Mouse (Mus musculus): ENCODE measurements around the gene Slc25a39. TPM values are rescaled to one million over a fixed set of nuclear protein-coding genes. Genes with fewer than 3 reads are reported as not detected.
A peak's percentile ranks its signal among the peaks of the same experiment; 100 is the strongest.

Gene Slc25a39
- total and polyA plus RNA-seq, 3 experiments = 183 to 325 TPM; not detected in 1

GRCm38 (mm10) chr11:102447497-102447896, 39.8 kb upstream of the Slc25a39 start, which contains the start of gene Fam171a2 (continued):
- TF ChIP-seq BHLHE40 (IDR thresholded peaks at IDR 0.05; ENCODE audit: borderline replicate concordance, low read depth, low read length) = no peak

- H3K4me3 ChIP-seq (ENCODE audit: control insufficient read depth in 1 of 2, insufficient read depth in 1 of 2, low read depth in 2 of 2, low read length in 2 of 2) = peak overlapping the region; percentile 81 to 97
- peaks cover 6 to 12% of the 10 kb centered on the region in 2 experiments for H3K27me3 ChIP-seq (ENCODE audit: control insufficient read depth in 1 of 2, insufficient read depth in 2 of 2, low read length in 2 of 2)
- H3K36me3 ChIP-seq (ENCODE audit: control insufficient read depth in 1 of 2, insufficient read depth in 2 of 2, low read length in 2 of 2) = peaks cover 0 to 5% of the 10 kb centered on the region in 2 experiments; a peak in 2 of 4 replicates
- TF ChIP-seq CHD2 (IDR thresholded peaks at IDR 0.05; ENCODE audit: low read length) (no peak), ZMIZ1 (IDR thresholded peaks at IDR 0.05; ENCODE audit: low read depth, low read length) (peak; percentile 5; the same call in 1 of the 2 replicates), SIN3A (IDR thresholded peaks at IDR 0.05; ENCODE audit: low read length) (0 out of 2 replicates have a peak, but pooled peaks have one; percentile 4)
- H3K9me3 ChIP-seq (replicated peaks; ENCODE audit: insufficient read depth, low read length) = no peaks in the 10 kb centered on the region
- peaks cover 5% of the 10 kb centered on the region; the same call in 1 of the 2 replicates for H3K79me2 ChIP-seq (ENCODE audit: control insufficient read depth, insufficient read depth, low read length, poor library complexity)
- H3K27ac ChIP-seq (ENCODE audit: control insufficient read depth, low read depth, low read length) = no peak overlapping the region
- H3K4me1 ChIP-seq (ENCODE audit: control insufficient read depth in 1 of 2, insufficient read depth in 2 of 2, low read length in 2 of 2) = peaks cover 4 to 21% of the 10 kb centered on the region in 2 experiments
- DNase-seq (ENCODE audit: low read depth, low spot score) = peak; percentile 43
- H3K9ac ChIP-seq (ENCODE audit: control insufficient read depth, low read depth, low read length, poor library complexity, severe bottlenecking) = peak overlapping the region; percentile 82
Observed at GRCm38 (mm10) chr11:102446581-102447461, 39.1 kb upstream of the Slc25a39 start.

- Histone ChIP-seq H3K9me3 (replicated peaks; ENCODE audit: insufficient read depth, low read length) (no peaks in the 10 kb centered on the region), H3K36me3 (ENCODE audit: control insufficient read depth in 1 of 2, insufficient read depth in 2 of 2, low read length in 2 of 2) (peaks cover 0 to 5% of the 10 kb centered on the region in 2 experiments; a peak in 2 of 4 replicates), H3K4me3 (ENCODE audit: control insufficient read depth in 1 of 2, insufficient read depth in 1 of 2, low read depth in 2 of 2, low read length in 2 of 2) (no peak overlapping the region), H3K9ac (ENCODE audit: control insufficient read depth, low read depth, low read length, poor library complexity, severe bottlenecking) (no peak overlapping the region), H3K79me2 (ENCODE audit: control insufficient read depth, insufficient read depth, low read length, poor library complexity) (peaks cover 5% of the 10 kb centered on the region; the same call in 1 of the 2 replicates), H3K4me1 (ENCODE audit: control insufficient read depth in 1 of 2, insufficient read depth in 2 of 2, low read length in 2 of 2) (peaks cover 4 to 21% of the 10 kb centered on the region in 2 experiments), H3K27ac (ENCODE audit: control insufficient read depth, low read depth, low read length) (no peak overlapping the region), H3K27me3 (ENCODE audit: control insufficient read depth in 1 of 2, insufficient read depth in 2 of 2, low read length in 2 of 2) (peaks cover 6 to 12% of the 10 kb centered on the region in 2 experiments)
- peak; percentile 48 for DNase-seq (ENCODE audit: low read depth, low spot score)
- no peak for TF ChIP-seq TAL1 (IDR thresholded peaks at IDR 0.05; ENCODE audit: low read length)
- 0 out of 2 replicates have a peak, but pooled peaks have one; percentile 10 for TF ChIP-seq ETS1 (IDR thresholded peaks at IDR 0.05; ENCODE audit: low read depth, low read length)
Observed at GRCm38 (mm10) chr11:102445891-102446361, 38.2 kb upstream of the Slc25a39 start.

GRCm38 (mm10) chr11:102445264-102445890, 37.6 kb upstream of the Slc25a39 start:
- H3K4me3 ChIP-seq (ENCODE audit: control insufficient read depth in 1 of 2, insufficient read depth in 1 of 2, low read depth in 2 of 2, low read length in 2 of 2) = no peak overlapping the region
- H3K36me3 ChIP-seq (ENCODE audit: control insufficient read depth in 1 of 2, insufficient read depth in 2 of 2, low read length in 2 of 2) = peaks cover 0 to 5% of the 10 kb centered on the region in 2 experiments; a peak in 2 of 4 replicates
- H3K4me1 ChIP-seq (ENCODE audit: control insufficient read depth in 1 of 2, insufficient read depth in 2 of 2, low read length in 2 of 2) = peaks cover 4 to 21% of the 10 kb centered on the region in 2 experiments
- DNase-seq (ENCODE audit: low read depth, low spot score) = no peak
- no peaks in the 10 kb centered on the region for H3K9me3 ChIP-seq (replicated peaks; ENCODE audit: insufficient read depth, low read length)
- H3K27ac ChIP-seq (ENCODE audit: control insufficient read depth, low read depth, low read length) = no peak overlapping the region
- no peak overlapping the region for H3K9ac ChIP-seq (ENCODE audit: control insufficient read depth, low read depth, low read length, poor library complexity, severe bottlenecking)
- H3K27me3 ChIP-seq (ENCODE audit: control insufficient read depth in 1 of 2, insufficient read depth in 2 of 2, low read length in 2 of 2) = peaks cover 5 to 9% of the 10 kb centered on the region in 2 experiments; a peak in 3 of 4 replicates
- H3K79me2 ChIP-seq (ENCODE audit: control insufficient read depth, insufficient read depth, low read length, poor library complexity) = peaks cover 5% of the 10 kb centered on the region; the same call in 1 of the 2 replicates
- TF ChIP-seq MAX (IDR thresholded peaks at IDR 0.05; ENCODE audit: low read length) = no peak
- TF ChIP-seq CHD2 (IDR thresholded peaks at IDR 0.05; ENCODE audit: low read length) = no peak
- TF ChIP-seq SIN3A (IDR thresholded peaks at IDR 0.05; ENCODE audit: low read length) = no peak
- TF ChIP-seq ZNF384 (IDR thresholded peaks at IDR 0.05; ENCODE audit: low read depth, low read length) = no peak
- no peak for TF ChIP-seq ZMIZ1 (IDR thresholded peaks at IDR 0.05; ENCODE audit: low read depth, low read length)
- TF ChIP-seq UBTF (IDR thresholded peaks at IDR 0.05; ENCODE audit: borderline replicate concordance, insufficient read depth, low read depth, low read length) = no peak
- TF ChIP-seq MAZ (IDR thresholded peaks at IDR 0.05; ENCODE audit: low read depth, low read length) = no peak
- no peak for TF ChIP-seq JUND (IDR thresholded peaks at IDR 0.05; ENCODE audit: low read depth, low read length)
- TF ChIP-seq E2F4 (IDR thresholded peaks at IDR 0.05; ENCODE audit: borderline replicate concordance, low read depth, low read length) = no peak
- no peak for TF ChIP-seq MYC (IDR thresholded peaks at IDR 0.05; ENCODE audit: low read depth, low read length)
- TF ChIP-seq ETS1 (IDR thresholded peaks at IDR 0.05; ENCODE audit: low read depth, low read length) = no peak
- TF ChIP-seq RAD21 (IDR thresholded peaks at IDR 0.05; ENCODE audit: low read depth, low read length) = no peak
- TF ChIP-seq USF2 (IDR thresholded peaks at IDR 0.05; ENCODE audit: borderline replicate concordance in 1 of 2, insufficient read depth in 1 of 2, low read depth in 1 of 2, low read length in 2 of 2) = no peak
- TF ChIP-seq POLR2AphosphoS2 (IDR thresholded peaks at IDR 0.05; ENCODE audit: low read length) = no peak
- no peak for TF ChIP-seq ZC3H11A (IDR thresholded peaks at IDR 0.05; ENCODE audit: low read depth, low read length)
- no peak for TF ChIP-seq MEF2A (IDR thresholded peaks at IDR 0.05; ENCODE audit: extremely low read depth, insufficient replicate concordance, low read depth, low read length, poor library complexity, severe bottlenecking)

Data from MEL (cell line).